Mouse (Mus musculus): ENCODE data around the gene Tyw5.

DNA sequence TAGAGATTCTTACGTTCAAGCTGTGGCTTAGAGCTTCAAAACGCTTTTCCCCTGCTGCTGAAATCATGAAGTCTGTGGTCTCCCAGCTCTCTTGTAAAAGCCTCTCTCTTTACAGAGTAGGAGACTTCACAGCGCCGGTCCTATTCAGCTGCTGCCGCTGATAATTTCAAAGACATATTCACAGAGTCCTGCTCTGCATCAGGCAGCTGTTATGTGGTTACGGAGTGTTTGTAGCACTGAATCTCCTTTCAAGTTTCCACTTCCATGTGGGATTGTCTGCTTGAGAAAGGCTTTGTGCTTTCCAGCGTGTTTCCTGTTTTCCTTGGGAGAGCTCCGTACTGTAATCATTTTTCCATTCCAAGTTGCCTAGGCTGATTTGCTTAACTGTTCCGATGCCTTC is 30.1 kb upstream of the Tyw5 start:
- no peak for TF ChIP-seq CTCF (IDR thresholded peaks at IDR 0.05; ENCODE audit: extremely low read depth, insufficient read length, insufficient replicate concordance, low read depth, low read length)
- TF ChIP-seq POLR2A (IDR thresholded peaks at IDR 0.05; ENCODE audit: low read depth, low read length) = no peak
